Mouse (Mus musculus) heart, embryonic 10.5 days (tissue): ENCODE measurements at regions not wholly inside any gene's neighbourhood (a gene's known extent, or its start where the extent isn't known, plus 50 kb on each side); places are given as distances from the start of the nearest gene placed in this dataset.

ENCODE experiments used
- DNase-seq: peaks from one replicate; pipeline ENCODE4 v3.0.0-alpha.2; 2017; ENCODE audit warnings: low spot score
- H3K27ac ChIP-seq: fragments of 300-500 bp; sonication (generic); 2 replicates; pipeline ENCODE4 v1.5.1; 2016; ENCODE audit warnings: mild to moderate bottlenecking
- H3K27me3 ChIP-seq: fragments of 300-500 bp; sonication (generic); 2 replicates; pipeline ENCODE4 v1.6.1; 2016; ENCODE audit warnings: mild to moderate bottlenecking; ENCODE audit not compliant: poor library complexity, insufficient read depth, severe bottlenecking
- H3K36me3 ChIP-seq: fragments of 300-500 bp; sonication (generic); 2 replicates; pipeline ENCODE4 v1.6.1; 2016; ENCODE audit warnings: mild to moderate bottlenecking, moderate library complexity
- H3K4me1 ChIP-seq: fragments of 300-500 bp; sonication (generic); 2 replicates; pipeline ENCODE4 v1.6.1; 2016; ENCODE audit warnings: mild to moderate bottlenecking
- H3K4me3 ChIP-seq: fragments of 300-500 bp; sonication (generic); 2 replicates; pipeline ENCODE4 v1.5.1; 2016; ENCODE audit warnings: mild to moderate bottlenecking, moderate library complexity
- H3K9me3 ChIP-seq: fragments of 300-500 bp; sonication (generic); 2 replicates; pipeline ENCODE4 v1.6.1; 2016; ENCODE audit warnings: mild to moderate bottlenecking, moderate library complexity
- WGBS: fragments of 180-500 bp; shearing (Covaris S2); methylation state at CpG from one replicate; pipeline ENCODE4 v1.1.7; 2016; 5-methylcytosine and 5-hydroxymethylcytosine counted together

GRCm38 (mm10) chr16:53480664-53481063 is 1026.8 kb upstream of the Alcam start:
- no peaks in the 10 kb centered on the region for H3K27me3 ChIP-seq
- H3K36me3 ChIP-seq, result no peaks in the 10 kb centered on the region
- no peak overlapping the region for H3K27ac ChIP-seq
- DNase-seq, result no peak
- H3K4me3 ChIP-seq, result no peak overlapping the region
- H3K9me3 ChIP-seq, result no peaks in the 10 kb centered on the region
- no peaks in the 10 kb centered on the region for H3K4me1 ChIP-seq

- Histone ChIP-seq H3K4me3 (no peak overlapping the region), H3K27me3 (no peaks in the 10 kb centered on the region), H3K9me3 (no peaks in the 10 kb centered on the region), H3K4me1 (no peaks in the 10 kb centered on the region), H3K27ac (no peak overlapping the region), H3K36me3 (no peaks in the 10 kb centered on the region)
- WGBS, result 80% methylated on average over 4 of the region's 4 CpGs
- DNase-seq, result no peak
Measured at GRCm38 (mm10) chr16:53439511-53439910, 985.6 kb upstream of the Alcam start.

DNA sequence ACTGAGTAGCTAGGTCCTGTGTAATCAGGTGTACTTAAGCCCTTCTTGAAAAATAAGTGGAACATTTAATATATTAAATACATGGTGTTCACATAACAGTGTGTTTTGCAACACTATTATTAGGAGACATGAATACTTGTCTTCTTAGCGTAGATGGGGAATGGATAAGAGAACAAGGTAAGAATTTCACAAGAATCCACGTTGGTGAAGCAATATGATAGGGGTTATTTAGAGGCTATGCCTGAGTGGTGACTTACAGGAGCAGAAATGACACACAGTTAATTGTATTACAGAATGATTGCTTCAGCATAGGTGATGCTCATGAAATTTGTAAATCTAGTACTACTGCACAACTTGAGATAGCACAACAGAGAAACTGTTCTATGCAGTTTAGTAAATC is 964.5 kb upstream of the Alcam start:
- Histone ChIP-seq H3K27ac (no peak overlapping the region), H3K4me3 (no peak overlapping the region), H3K27me3 (no peaks in the 10 kb centered on the region), H3K36me3 (no peaks in the 10 kb centered on the region), H3K4me1 (no peaks in the 10 kb centered on the region), H3K9me3 (no peaks in the 10 kb centered on the region)
- 69% methylated on average over 2 of the region's 2 CpGs for WGBS
- no peak for DNase-seq

DNA sequence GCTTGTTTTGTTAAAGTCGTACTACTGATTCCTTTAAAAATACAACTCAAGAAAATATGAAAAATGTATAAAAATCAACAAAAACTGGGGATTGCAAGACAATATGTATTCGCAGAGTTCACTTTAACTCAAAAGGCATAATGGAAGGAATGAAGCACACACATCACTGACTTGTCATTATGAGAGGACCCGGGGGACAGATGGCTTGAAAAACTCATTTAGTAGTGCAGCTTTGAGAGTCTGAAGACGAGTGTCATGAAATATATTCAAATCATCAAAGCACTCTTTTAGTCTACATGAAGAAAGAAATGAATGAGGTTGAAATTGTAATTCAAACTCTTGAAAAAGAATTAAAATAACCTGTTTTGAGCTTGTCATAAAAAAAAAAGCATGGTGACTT is 931.3 kb upstream of the Alcam start:
- H3K27me3 ChIP-seq, result no peaks in the 10 kb centered on the region
- no peaks in the 10 kb centered on the region for H3K9me3 ChIP-seq
- H3K27ac ChIP-seq, result no peak overlapping the region
- no peak overlapping the region for H3K4me3 ChIP-seq
- H3K4me1 ChIP-seq, result no peaks in the 10 kb centered on the region
- no peaks in the 10 kb centered on the region for H3K36me3 ChIP-seq
- no peak for DNase-seq
- WGBS, result 80% methylated on average over 4 of the region's 4 CpGs

DNA sequence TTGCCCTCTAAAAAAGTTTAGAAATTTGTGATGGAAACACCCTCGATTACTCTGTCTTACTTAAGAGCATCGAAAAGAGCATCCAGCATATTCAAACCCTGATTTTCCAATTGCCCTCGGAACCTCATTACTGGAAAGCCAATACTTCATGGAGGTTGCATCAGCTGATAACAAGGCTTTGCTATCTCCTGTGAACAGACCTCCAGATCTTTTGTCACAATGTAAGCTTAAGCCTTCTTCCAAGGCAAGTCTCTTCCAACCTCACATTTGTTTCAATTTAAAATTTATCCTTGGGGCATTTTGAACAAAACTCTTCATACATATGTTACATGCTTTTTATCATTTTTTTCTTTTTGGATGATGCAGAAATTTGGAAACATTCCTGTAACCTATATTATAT is 888.3 kb upstream of the Alcam start:
- no peak overlapping the region for H3K27ac ChIP-seq
- H3K4me1 ChIP-seq, result no peaks in the 10 kb centered on the region
- WGBS, result 77% methylated on average over 3 of the region's 3 CpGs
- no peak for DNase-seq
- no peaks in the 10 kb centered on the region for H3K36me3 ChIP-seq
- no peaks in the 10 kb centered on the region for H3K9me3 ChIP-seq
- H3K4me3 ChIP-seq, result no peak overlapping the region
- H3K27me3 ChIP-seq, result no peaks in the 10 kb centered on the region

- Histone ChIP-seq H3K27me3 (no peaks in the 10 kb centered on the region), H3K36me3 (no peaks in the 10 kb centered on the region), H3K9me3 (no peaks in the 10 kb centered on the region), H3K27ac (no peak overlapping the region), H3K4me3 (no peak overlapping the region), H3K4me1 (no peaks in the 10 kb centered on the region)
- no peak for DNase-seq
Measured at GRCm38 (mm10) chr16:53326353-53326752, 872.5 kb upstream of the Alcam start.

- Histone ChIP-seq H3K4me3 (no peak overlapping the region), H3K4me1 (no peaks in the 10 kb centered on the region), H3K9me3 (no peaks in the 10 kb centered on the region), H3K36me3 (no peaks in the 10 kb centered on the region), H3K27ac (no peak overlapping the region), H3K27me3 (no peaks in the 10 kb centered on the region)
- no peak for DNase-seq
- WGBS, result 78% methylated on average over 1 of the region's 1 CpGs
Measured at GRCm38 (mm10) chr16:53292081-53292480, 838.2 kb upstream of the Alcam start.

DNA sequence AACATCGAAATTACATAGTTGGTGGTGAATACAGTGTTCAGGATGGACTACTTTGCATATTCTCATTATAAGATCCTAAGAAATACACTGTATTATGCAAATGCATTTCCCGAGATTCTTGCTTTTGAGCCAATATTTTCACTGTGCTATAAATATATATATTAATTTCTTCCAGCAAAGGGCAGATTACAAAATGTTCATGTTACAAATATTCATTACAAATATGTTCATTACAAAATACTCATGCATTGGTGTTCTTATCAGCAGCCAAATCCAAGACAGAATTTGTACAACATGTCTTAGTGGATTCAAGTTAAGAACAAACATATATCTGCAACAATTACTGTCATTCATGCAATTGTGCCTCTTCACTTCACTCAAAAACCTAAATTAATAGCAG is 828.1 kb upstream of the Alcam start:
- no peak for DNase-seq
- Histone ChIP-seq H3K27ac (no peak overlapping the region), H3K4me3 (no peak overlapping the region), H3K4me1 (no peaks in the 10 kb centered on the region), H3K27me3 (no peaks in the 10 kb centered on the region), H3K9me3 (no peaks in the 10 kb centered on the region), H3K36me3 (no peaks in the 10 kb centered on the region)
- WGBS, result 69% methylated on average over 2 of the region's 2 CpGs

DNA sequence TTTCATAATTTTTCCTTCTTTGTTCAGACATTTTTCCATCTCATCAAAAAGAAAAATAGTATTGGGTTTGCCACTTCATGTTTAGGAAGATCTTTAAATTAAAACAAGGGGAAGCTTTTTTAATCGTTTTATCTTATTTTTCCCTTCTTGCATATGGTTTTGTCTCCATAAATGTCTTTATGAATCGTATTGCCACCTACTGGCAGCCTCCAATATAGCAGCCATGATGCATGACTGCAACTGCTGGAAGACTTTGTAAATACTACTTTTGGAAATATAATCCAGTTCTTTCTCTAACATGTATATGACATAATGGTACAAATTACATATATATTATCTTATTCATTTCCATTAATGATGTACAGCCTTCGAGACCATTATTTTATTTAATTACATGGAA is 812.2 kb upstream of the Alcam start:
- H3K4me1 ChIP-seq, result no peaks in the 10 kb centered on the region
- WGBS, result 21% methylated on average over 3 of the region's 3 CpGs
- H3K4me3 ChIP-seq, result no peak overlapping the region
- H3K27me3 ChIP-seq, result no peaks in the 10 kb centered on the region
- H3K36me3 ChIP-seq, result no peaks in the 10 kb centered on the region
- no peak for DNase-seq
- no peaks in the 10 kb centered on the region for H3K9me3 ChIP-seq
- no peak overlapping the region for H3K27ac ChIP-seq

DNA sequence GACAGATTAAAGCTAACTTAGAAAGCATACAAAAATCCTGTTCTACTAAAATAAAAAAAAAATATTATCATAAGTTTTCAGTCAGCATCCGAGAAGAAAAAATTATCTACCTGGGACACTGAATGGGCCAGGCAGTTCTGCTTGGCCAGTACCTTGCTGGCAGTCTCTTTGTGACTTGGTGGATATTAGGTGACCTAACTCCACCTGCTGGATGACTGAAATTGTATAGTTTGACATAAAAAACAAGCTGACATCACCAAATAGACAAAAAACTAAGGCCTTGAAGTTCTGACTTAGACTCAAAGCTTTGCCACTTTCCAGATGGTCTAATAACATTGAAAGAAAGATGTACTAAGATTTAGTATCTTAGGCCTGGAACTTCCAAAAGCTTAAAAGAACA is 791.5 kb upstream of the Alcam start:
- no peak overlapping the region for H3K27ac ChIP-seq
- 63% methylated on average over 1 of the region's 1 CpGs for WGBS
- H3K9me3 ChIP-seq, result no peaks in the 10 kb centered on the region
- no peaks in the 10 kb centered on the region for H3K27me3 ChIP-seq
- no peak overlapping the region for H3K4me3 ChIP-seq
- no peaks in the 10 kb centered on the region for H3K4me1 ChIP-seq
- no peak for DNase-seq
- H3K36me3 ChIP-seq, result no peaks in the 10 kb centered on the region

- Histone ChIP-seq H3K36me3 (no peaks in the 10 kb centered on the region), H3K4me3 (no peak overlapping the region), H3K27me3 (no peaks in the 10 kb centered on the region), H3K27ac (no peak overlapping the region), H3K9me3 (no peaks in the 10 kb centered on the region), H3K4me1 (no peaks in the 10 kb centered on the region)
- 83% methylated on average over 3 of the region's 3 CpGs for WGBS
- no peak for DNase-seq
Measured at GRCm38 (mm10) chr16:53242126-53242537, 788.3 kb upstream of the Alcam start.

- no peaks in the 10 kb centered on the region for H3K36me3 ChIP-seq
- H3K9me3 ChIP-seq, result no peaks in the 10 kb centered on the region
- no peaks in the 10 kb centered on the region for H3K27me3 ChIP-seq
- no peak for DNase-seq
- no peak overlapping the region for H3K27ac ChIP-seq
- H3K4me1 ChIP-seq, result no peaks in the 10 kb centered on the region
- H3K4me3 ChIP-seq, result no peak overlapping the region
- WGBS, result 79% methylated on average over 4 of the region's 4 CpGs
Measured at GRCm38 (mm10) chr16:53218886-53219285, 765.0 kb upstream of the Alcam start.

DNA sequence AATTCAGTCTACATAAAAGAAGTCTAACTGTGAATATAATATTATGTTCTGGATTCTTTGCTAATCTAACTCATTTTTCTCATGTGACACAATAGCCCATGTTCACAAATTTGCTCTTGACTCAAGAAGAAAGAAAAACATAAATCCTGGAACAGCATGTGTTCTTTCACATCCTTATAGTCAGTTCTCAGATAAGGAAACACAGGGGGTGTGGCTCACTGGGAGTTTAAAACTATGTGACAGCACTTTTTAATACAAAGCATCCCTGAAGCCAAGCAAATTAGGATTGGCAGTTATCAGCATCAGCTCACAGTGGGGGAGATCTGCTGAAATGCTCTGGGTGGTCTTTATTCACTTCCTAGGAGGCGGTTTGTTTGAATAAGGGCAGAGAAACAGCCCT is 747.6 kb upstream of the Alcam start:
- Histone ChIP-seq H3K4me3 (no peak overlapping the region), H3K9me3 (no peaks in the 10 kb centered on the region), H3K4me1 (no peaks in the 10 kb centered on the region), H3K27ac (no peak overlapping the region), H3K36me3 (no peaks in the 10 kb centered on the region), H3K27me3 (no peaks in the 10 kb centered on the region)
- 59% methylated on average over 1 of the region's 1 CpGs for WGBS
- no peak for DNase-seq

- Histone ChIP-seq H3K36me3 (no peaks in the 10 kb centered on the region), H3K27me3 (no peaks in the 10 kb centered on the region), H3K27ac (no peak overlapping the region), H3K9me3 (no peaks in the 10 kb centered on the region), H3K4me3 (no peak overlapping the region), H3K4me1 (no peaks in the 10 kb centered on the region)
- DNase-seq, result no peak
- WGBS, result 61% methylated on average over 3 of the region's 3 CpGs
Measured at GRCm38 (mm10) chr16:53186444-53186843, 732.6 kb upstream of the Alcam start.

- no peak for DNase-seq
- no peak overlapping the region for H3K27ac ChIP-seq
- no peaks in the 10 kb centered on the region for H3K4me1 ChIP-seq
- no peaks in the 10 kb centered on the region for H3K9me3 ChIP-seq
- H3K36me3 ChIP-seq, result no peaks in the 10 kb centered on the region
- H3K27me3 ChIP-seq, result no peaks in the 10 kb centered on the region
- no peak overlapping the region for H3K4me3 ChIP-seq
Measured at GRCm38 (mm10) chr16:53156352-53156751, 702.5 kb upstream of the Alcam start.
